Mouse (Mus musculus): ENCODE results near the gene Leng8.
A peak's percentile ranks its signal among the peaks of the same experiment; 100 is the strongest.

The Leng8 gene

GRCm38 (mm10) chr7:4136771-4137531, at the start of gene Leng8:
Gene Leng8, plus strand, starts transcription at chr7:4137039.
- peak; percentile 99 for DNase-seq

GRCm38 (mm10) chr7:4087238-4087895, 49.5 kb upstream of the Leng8 start:
- no peak for DNase-seq

GRCm38 (mm10) chr7:4087896-4088480, 48.9 kb upstream of the Leng8 start:
- DNase-seq: no peak

GRCm38 (mm10) chr7:4088679-4089078, 48.2 kb upstream of the Leng8 start:
- peak; percentile 7 for DNase-seq

GRCm38 (mm10) chr7:4091170-4091569, 45.7 kb upstream of the Leng8 start:
- no peak for DNase-seq

GRCm38 (mm10) chr7:4098301-4098700, 38.5 kb upstream of the Leng8 start:
- no peak for DNase-seq

- DNase-seq: no peak
Observed at GRCm38 (mm10) chr7:4098832-4099231, 38.0 kb upstream of the Leng8 start.

- no peak for DNase-seq
Observed at GRCm38 (mm10) chr7:4101144-4101543, 35.7 kb upstream of the Leng8 start.

GRCm38 (mm10) chr7:4103411-4103810, 33.4 kb upstream of the Leng8 start:
- DNase-seq: no peak

GRCm38 (mm10) chr7:4111766-4112165, 25.1 kb upstream of the Leng8 start:
- no peak for DNase-seq

- DNase-seq: no peak
Observed at GRCm38 (mm10) chr7:4117050-4117814, 19.6 kb upstream of the Leng8 start.

GRCm38 (mm10) chr7:4119344-4119902, 17.4 kb upstream of the Leng8 start, which contains the start of gene Ttyh1:
Gene Ttyh1, plus strand, starts transcription at chr7:4119408.
- DNase-seq: no peak

GRCm38 (mm10) chr7:4119976-4120921, 16.6 kb upstream of the Leng8 start:
- no peak for DNase-seq

- DNase-seq: no peak
Observed at GRCm38 (mm10) chr7:4122076-4122768, 14.6 kb upstream of the Leng8 start.

GRCm38 (mm10) chr7:4122783-4123182, 14.1 kb upstream of the Leng8 start:
- no peak for DNase-seq

GRCm38 (mm10) chr7:4123732-4124131, 13.1 kb upstream of the Leng8 start:
- DNase-seq: no peak

- DNase-seq: no peak
Observed at GRCm38 (mm10) chr7:4124315-4124759, 12.5 kb upstream of the Leng8 start.

- DNase-seq: no peak
Observed at GRCm38 (mm10) chr7:4124856-4125255, 12.0 kb upstream of the Leng8 start.

- no peak for DNase-seq
Observed at GRCm38 (mm10) chr7:4125306-4125705, 11.5 kb upstream of the Leng8 start.

GRCm38 (mm10) chr7:4126992-4127785, 9.7 kb upstream of the Leng8 start:
- DNase-seq: no peak

Measured in liver (tissue).